Mouse (Mus musculus) cerebellum, adult 2 months (tissue): Measurements from ENCODE around the gene Synpo2.

Experiments used
- CTCF ChIP-seq: fragments of 200-500 bp; IDR thresholded peaks from 2 replicates; pipeline ENCODE4 v1.5.1; 2011; ENCODE audit warnings: low read depth, mild to moderate bottlenecking, control low read depth, low read length, moderate library complexity, borderline replicate concordance; ENCODE audit not compliant: insufficient read depth
- POLR2A ChIP-seq: fragments of 200-500 bp; IDR thresholded peaks from 2 replicates; pipeline ENCODE4 v1.6.1; 2011; ENCODE audit warnings: low read length, control low read depth, borderline replicate concordance; ENCODE audit not compliant: insufficient read depth

GRCm38 (mm10) chr3:123201798-123202197 lies 34.2 kb downstream of the Synpo2 start:
- no peak for TF ChIP-seq CTCF
- TF ChIP-seq POLR2A, result no peak
